Mouse (Mus musculus) MEL (cell line): ENCODE measurements around the gene Has1. TPM values are rescaled to one million over a fixed set of nuclear protein-coding genes. Genes with fewer than 3 reads are reported as not detected.
A peak's percentile ranks its signal among the peaks of the same experiment; 100 is the strongest.

ENCODE experiments used
- DNase-seq: peaks from one replicate; pipeline ENCODE4 v3.0.0; 2011; ENCODE audit warnings: low read depth, low spot score
- H3K27ac ChIP-seq: 2 replicates; pipeline ENCODE4 v1.5.1; 2012; ENCODE audit warnings: low read depth, mild to moderate bottlenecking, control low read depth, low read length, moderate library complexity; ENCODE audit not compliant: control insufficient read depth
- H3K27me3 ChIP-seq, 2 experiments: fragments of 150-350 bp in 1 of 2; sonication (generic) in 1 of 2; 2 replicates each; pipeline ENCODE4 v1.6.1; 2012; ENCODE audit warnings: low read length in 2 of 2, mild to moderate bottlenecking in 2 of 2, improper control_type of control experiment in 1 of 2, moderate library complexity in 1 of 2; ENCODE audit not compliant: insufficient read depth in 2 of 2, control insufficient read depth in 1 of 2
- H3K36me3 ChIP-seq, 2 experiments: 2 replicates each; pipeline ENCODE4 v1.6.1; 2012 to 2014; ENCODE audit warnings: low read length in 2 of 2, improper control_type of control experiment in 1 of 2, inconsistent platforms in 1 of 2, mild to moderate bottlenecking in 1 of 2; ENCODE audit not compliant: insufficient read depth in 2 of 2, control insufficient read depth in 1 of 2
- H3K4me1 ChIP-seq, 2 experiments: fragments of 150-350 bp in 1 of 2; sonication (generic) in 1 of 2; 2 replicates each; pipeline ENCODE4 v1.6.1; 2012; ENCODE audit warnings: low read length in 2 of 2, improper control_type of control experiment in 1 of 2, mild to moderate bottlenecking in 1 of 2; ENCODE audit not compliant: insufficient read depth in 2 of 2, control insufficient read depth in 1 of 2
- H3K4me3 ChIP-seq, 2 experiments: fragments of 150-350 bp in 1 of 2; sonication (generic) in 1 of 2; 2 replicates each; pipeline ENCODE4 v1.5.1; 2012; ENCODE audit warnings: low read depth in 2 of 2, low read length in 2 of 2, mild to moderate bottlenecking in 2 of 2, moderate library complexity in 2 of 2, control low read depth in 1 of 2, improper control_type of control experiment in 1 of 2; ENCODE audit not compliant: control insufficient read depth in 1 of 2, insufficient read depth in 1 of 2
- H3K79me2 ChIP-seq: 2 replicates; pipeline ENCODE4 v1.6.1; 2012; ENCODE audit warnings: mild to moderate bottlenecking, low read length, moderate library complexity; ENCODE audit not compliant: control insufficient read depth, poor library complexity, insufficient read depth
- H3K9ac ChIP-seq: 2 replicates; pipeline ENCODE4 v1.6.1; 2012; ENCODE audit warnings: low read depth, mild to moderate bottlenecking, control low read depth, low read length, moderate library complexity; ENCODE audit not compliant: control insufficient read depth, poor library complexity, severe bottlenecking
- H3K9me3 ChIP-seq: fragments of 150-350 bp; sonication (generic); replicated peaks from 2 replicates; pipeline ENCODE4 v1.6.1; 2012; ENCODE audit warnings: mild to moderate bottlenecking, low read length, improper control_type of control experiment, moderate library complexity; ENCODE audit not compliant: insufficient read depth
- CHD1 ChIP-seq: IDR thresholded peaks from 2 replicates; pipeline ENCODE4 v1.6.1; 2012; ENCODE audit warnings: low read depth, mild to moderate bottlenecking, inconsistent platforms, low read length, improper control_type of control experiment
- CTCF ChIP-seq, 3 experiments: IDR thresholded peaks in 2 of 3; conservative IDR thresholded peaks in 1 of 3; 2 replicates each; pipeline ENCODE4 v1.5.1; 2011 to 2012; ENCODE audit warnings: low read length in 3 of 3, low read depth in 2 of 3, mild to moderate bottlenecking in 2 of 3, improper control_type of control experiment in 1 of 3, inconsistent platforms in 1 of 3, mixed read lengths in 1 of 3, moderate library complexity in 1 of 3; ENCODE audit not compliant: control insufficient read depth in 1 of 3, insufficient read depth in 1 of 3, poor library complexity in 1 of 3, severe bottlenecking in 1 of 3
- E2F4 ChIP-seq: IDR thresholded peaks from 2 replicates; pipeline ENCODE4 v1.6.1; 2011; ENCODE audit warnings: low read depth, low read length, improper control_type of control experiment, borderline replicate concordance
- JUND ChIP-seq: IDR thresholded peaks from 2 replicates; pipeline ENCODE4 v1.6.1; 2011; ENCODE audit warnings: low read depth, mild to moderate bottlenecking, improper control_type of control experiment, low read length
- KAT2A ChIP-seq: conservative IDR thresholded peaks from 2 replicates; pipeline ENCODE4 v1.6.1; 2012; ENCODE audit warnings: low read depth, low read length, improper control_type of control experiment, inconsistent platforms
- MAX ChIP-seq: IDR thresholded peaks from 2 replicates; pipeline ENCODE4 v1.6.1; 2011; ENCODE audit warnings: low read length, improper control_type of control experiment
- MXI1 ChIP-seq: IDR thresholded peaks from 2 replicates; pipeline ENCODE4 v1.6.1; 2011; ENCODE audit warnings: mild to moderate bottlenecking, low read depth, low read length, improper control_type of control experiment
- MYB ChIP-seq: IDR thresholded peaks from 2 replicates; pipeline ENCODE4 v1.6.1; 2011; ENCODE audit warnings: mild to moderate bottlenecking, low read depth, low read length, improper control_type of control experiment
- NELFE ChIP-seq: IDR thresholded peaks from 2 replicates; pipeline ENCODE4 v1.6.1; 2011; ENCODE audit warnings: low read depth, low read length, improper control_type of control experiment
- RAD21 ChIP-seq: IDR thresholded peaks from 2 replicates; pipeline ENCODE4 v1.6.1; 2011; ENCODE audit warnings: mild to moderate bottlenecking, low read depth, low read length, improper control_type of control experiment
- SIN3A ChIP-seq: IDR thresholded peaks from 2 replicates; pipeline ENCODE4 v1.6.1; 2012; ENCODE audit warnings: low read length, improper control_type of control experiment, inconsistent platforms
- SMC3 ChIP-seq: IDR thresholded peaks from 2 replicates; pipeline ENCODE4 v1.6.1; 2011; ENCODE audit warnings: low read depth, low read length, improper control_type of control experiment
- TAL1 ChIP-seq: IDR thresholded peaks from 2 replicates; pipeline ENCODE4 v1.6.1; 2012; ENCODE audit warnings: mild to moderate bottlenecking, inconsistent platforms, low read length, moderate library complexity, mixed read lengths
- TCF12 ChIP-seq: IDR thresholded peaks from 2 replicates; pipeline ENCODE4 v1.6.1; 2014; ENCODE audit warnings: low read depth, mild to moderate bottlenecking, inconsistent platforms, low read length, improper control_type of control experiment, moderate library complexity
- UBTF ChIP-seq: IDR thresholded peaks from 2 replicates; pipeline ENCODE4 v1.6.1; 2012; ENCODE audit warnings: low read depth, mild to moderate bottlenecking, inconsistent platforms, low read length, improper control_type of control experiment, moderate library complexity, borderline replicate concordance; ENCODE audit not compliant: insufficient read depth
- ZC3H11A ChIP-seq: IDR thresholded peaks from 2 replicates; pipeline ENCODE4 v1.6.1; 2012; ENCODE audit warnings: low read depth, mild to moderate bottlenecking, inconsistent platforms, low read length, improper control_type of control experiment
- polyA plus RNA-seq, 2 experiments: library from polyadenylated mRNA; stranded (reverse) in 1 of 2; unstranded in 1 of 2; fragments of >175 nt in 1 of 2; fragments of >200 nt in 1 of 2; gene quantifications; 2 replicates each; pipeline versions ENCODE4 v1.2.1 to v1.2.4; 2012; ENCODE audit warnings: low replicate concordance in 2 of 2, low read depth in 1 of 2; ENCODE audit not compliant: insufficient read length in 2 of 2, insufficient read depth in 1 of 2, missing spikeins in 1 of 2
- total RNA-seq: library from RNA; depleted of rRNA; stranded (reverse); fragments of 300-350 nt; gene quantifications from 2 replicates; pipeline ENCODE4 v1.2.3, GENCODE M21; 2012

Has1 gene
- total and polyA plus RNA-seq, 3 experiments, result 0.13 TPM; not detected in 2

DNA sequence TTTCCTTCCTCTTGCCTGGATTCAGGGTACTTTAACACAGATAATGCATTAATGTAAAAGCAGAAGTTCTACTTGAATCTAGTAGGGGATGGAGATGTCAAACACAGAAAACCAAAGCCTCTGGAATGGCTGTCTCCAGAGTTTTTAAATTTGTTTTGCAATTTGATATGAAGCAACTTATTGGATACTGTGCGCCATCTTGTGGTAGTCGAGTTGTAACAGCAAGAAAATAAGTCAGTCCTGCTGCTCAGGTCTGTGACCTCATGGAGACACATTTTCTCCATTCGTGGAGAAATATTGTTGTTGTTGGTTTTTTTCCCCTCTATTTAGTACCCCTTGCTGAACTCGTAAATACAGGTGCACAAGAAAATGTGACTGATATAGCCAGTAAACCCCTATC lies 41.0 kb upstream of the Has1 start:
- no peaks in the 10 kb centered on the region for H3K4me1 ChIP-seq
- H3K79me2 ChIP-seq, result no peaks in the 10 kb centered on the region
- H3K9me3 ChIP-seq, result no peaks in the 10 kb centered on the region
- no peak overlapping the region for H3K4me3 ChIP-seq
- no peaks in the 10 kb centered on the region for H3K27me3 ChIP-seq
- TF ChIP-seq CHD1, result no peak
- TF ChIP-seq SIN3A, result peak; percentile 52
- peak; percentile 91 for TF ChIP-seq RAD21
- TF ChIP-seq CTCF (IDR thresholded peaks at IDR 0.05 in 2 of 3, conservative IDR thresholded peaks at IDR 0.05 in 1 of 3; ENCODE audit: control insufficient read depth in 1 of 3, insufficient read depth in 1 of 3, low read depth in 2 of 3, low read length in 3 of 3, poor library complexity in 1 of 3, severe bottlenecking in 1 of 3), result peak; percentile 49 to 87 (median 50)
- TF ChIP-seq JUND, result no peak
- peak; percentile 94 for TF ChIP-seq ZC3H11A
- TF ChIP-seq SMC3, result peak; percentile 96
- TF ChIP-seq, all 39 proteins: peak for 5
- Histone ChIP-seq H3K9ac (no peak overlapping the region), H3K36me3 (no peaks in the 10 kb centered on the region), H3K27ac (no peak overlapping the region)
- DNase-seq, result peak; percentile 79

DNA sequence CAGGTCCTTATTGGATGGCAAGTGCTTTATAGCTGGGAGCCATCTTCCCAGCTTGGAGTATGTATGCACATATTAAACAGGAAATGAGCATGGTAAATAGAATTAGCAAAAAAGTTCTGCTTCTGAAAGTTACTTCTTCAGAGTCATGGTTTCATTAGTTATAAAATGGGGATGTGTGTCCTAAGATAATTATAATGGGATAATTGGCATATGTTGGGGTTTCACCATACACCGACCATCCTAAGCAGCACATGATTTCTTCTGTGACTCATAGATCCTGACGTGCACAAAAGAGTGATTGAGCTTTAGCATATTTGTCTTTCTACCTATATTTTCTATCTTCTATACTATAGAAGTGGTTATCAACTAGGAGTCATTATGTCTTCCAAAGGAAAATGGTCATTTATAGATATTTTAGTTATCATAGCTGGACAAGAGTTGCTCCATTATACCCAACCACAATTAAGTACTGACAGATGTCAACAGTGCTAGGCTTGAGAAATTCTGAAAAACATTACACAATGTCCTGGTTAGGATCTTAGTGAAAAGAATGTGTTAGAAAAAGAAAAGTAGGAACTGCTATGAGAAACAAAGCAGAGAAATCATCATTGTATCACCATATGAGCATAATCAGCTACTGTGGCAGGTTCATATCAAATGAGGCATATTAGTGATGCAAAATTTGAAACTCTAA lies 34.9 kb upstream of the Has1 start:
- Histone ChIP-seq H3K79me2 (no peaks in the 10 kb centered on the region), H3K27me3 (no peaks in the 10 kb centered on the region), H3K27ac (no peak overlapping the region), H3K4me1 (no peaks in the 10 kb centered on the region), H3K9me3 (no peaks in the 10 kb centered on the region)
- DNase-seq, result no peak
- no peak for TF ChIP-seq MAX
- TF ChIP-seq E2F4, result no peak
- TF ChIP-seq MYB, result no peak
- no peak for TF ChIP-seq ZC3H11A
- TF ChIP-seq, all 39 proteins: peak for 0
- no peak overlapping the region for H3K4me3 ChIP-seq
- H3K36me3 ChIP-seq, result no peaks in the 10 kb centered on the region
- no peak overlapping the region for H3K9ac ChIP-seq

DNA sequence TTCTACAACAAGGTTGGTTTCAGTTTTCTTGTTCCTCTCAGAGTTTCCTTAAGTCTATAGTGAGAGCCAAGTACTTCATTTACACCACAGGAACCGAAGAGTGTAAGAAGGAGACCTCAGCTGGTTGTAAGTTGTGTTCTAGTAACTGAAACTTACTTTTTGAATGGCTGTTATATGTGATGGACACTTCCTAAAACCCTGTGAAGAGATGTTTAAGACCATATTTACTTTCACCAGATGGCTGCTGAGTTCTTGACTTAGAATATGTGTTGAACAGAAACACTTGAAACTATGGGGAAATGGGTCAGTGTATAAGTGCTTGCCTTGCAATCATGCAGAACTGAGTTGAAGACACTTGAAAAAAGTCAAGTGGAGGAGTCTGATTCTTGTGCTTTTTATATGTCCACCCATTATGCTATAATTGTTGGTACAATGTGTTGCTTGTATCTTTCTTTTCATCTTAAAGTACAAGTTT lies 32.8 kb upstream of the Has1 start, which contains the start of the genes Fpr2 and Fpr3:
Gene Fpr2, plus strand, starts transcription at position 51 of the 475 bp plus-strand sequence.
Gene Fpr3, plus strand, starts transcription at position 79 of the 475 bp plus-strand sequence.
- no peak within 1 kb of the TSS for H3K27ac ChIP-seq
- TF ChIP-seq KAT2A (no peak), TCF12 (no peak), CHD1 (no peak), TAL1 (no peak), UBTF (no peak), MXI1 (no peak), CTCF (IDR thresholded peaks at IDR 0.05 in 2 of 3, conservative IDR thresholded peaks at IDR 0.05 in 1 of 3; ENCODE audit: control insufficient read depth in 1 of 3, insufficient read depth in 1 of 3, low read depth in 2 of 3, low read length in 3 of 3, poor library complexity in 1 of 3, severe bottlenecking in 1 of 3) (no peak), NELFE (no peak)
- TF ChIP-seq, all 39 proteins: peak for 0
- H3K79me2 ChIP-seq, result no peaks in the 10 kb centered on the region
- H3K9me3 ChIP-seq, result no peaks in the 10 kb centered on the region
- no peaks in the 10 kb centered on the region for H3K27me3 ChIP-seq
- H3K4me1 ChIP-seq, result no peaks in the 10 kb centered on the region
- DNase-seq, result no peak
- no peak within 1 kb of the TSS for H3K4me3 ChIP-seq
- no peaks in the 10 kb centered on the region for H3K36me3 ChIP-seq
- no peak within 1 kb of the TSS for H3K9ac ChIP-seq
